Mouse (Mus musculus) hindbrain, embryonic 11.5 days (tissue): ENCODE results near the gene Gsap. TPM values are rescaled to one million over a fixed set of nuclear protein-coding genes. Genes with fewer than 3 reads are reported as not detected.
"Not testable (repeated sequence)": the region's sequence is repeated elsewhere in the genome, so short reads cannot be mapped to it uniquely, and the experiment has no call there.

Experiments used
- ATAC-seq: fragments of 200-750 bp; cut with Nextera tagmentation; 2 replicates; pipeline ENCODE4 v1.8.0; 2017; ENCODE audit warnings: mild to moderate bottlenecking, moderate TSS enrichment, moderate library complexity; ENCODE audit not compliant: low FRiP score
- DNase-seq: peaks from one replicate; pipeline ENCODE4 v3.0.0-alpha.2; 2015; ENCODE audit warnings: low spot score
- H3K27ac ChIP-seq: fragments of 300-500 bp; sonication (generic); 2 replicates; pipeline ENCODE4 v1.5.1; 2014; ENCODE audit warnings: mild to moderate bottlenecking, low read depth, low read length
- H3K27me3 ChIP-seq: fragments of 300-500 bp; sonication (generic); 2 replicates; pipeline ENCODE4 v1.6.1; 2014; ENCODE audit warnings: mild to moderate bottlenecking, low read length, moderate library complexity, mixed read lengths; ENCODE audit not compliant: control insufficient read depth, insufficient read depth
- H3K36me3 ChIP-seq: fragments of 300-500 bp; sonication (generic); 2 replicates; pipeline ENCODE4 v1.6.1; 2014; ENCODE audit warnings: mild to moderate bottlenecking, low read length, moderate library complexity, mixed read lengths; ENCODE audit not compliant: control insufficient read depth, insufficient read depth
- H3K4me1 ChIP-seq: fragments of 300-500 bp; sonication (generic); replicated peaks from 2 replicates; pipeline ENCODE4 v1.6.1; 2014; ENCODE audit warnings: low read length, mixed read lengths; ENCODE audit not compliant: control insufficient read depth, insufficient read depth
- H3K4me2 ChIP-seq: fragments of 300-500 bp; sonication (generic); replicated peaks from 2 replicates; pipeline ENCODE4 v1.6.1; 2014; ENCODE audit warnings: mild to moderate bottlenecking, low read depth, low read length
- H3K4me3 ChIP-seq: fragments of 300-500 bp; sonication (generic); 2 replicates; pipeline ENCODE4 v1.5.1; 2014; ENCODE audit warnings: low read depth, low read length
- H3K9ac ChIP-seq: fragments of 300-500 bp; sonication (generic); 2 replicates; pipeline ENCODE4 v1.6.1; 2014; ENCODE audit warnings: low read depth, low read length
- H3K9me3 ChIP-seq: fragments of 300-500 bp; sonication (generic); 2 replicates; pipeline ENCODE4 v1.6.1; 2016; ENCODE audit warnings: low read length; ENCODE audit not compliant: control insufficient read depth
- WGBS: fragments of 180-500 bp; shearing (Covaris S2); extraction: QIAGEN DNeasy Blood & Tissue Kit; methylation state at CpG from one replicate; pipeline ENCODE4 v1.1.7; 2014; 5-methylcytosine and 5-hydroxymethylcytosine counted together
- polyA plus RNA-seq: library from polyadenylated mRNA; unstranded; fragments of >200 nt; fragmentation: Nextera tagmentation; extraction: Ambion mirVana; gene quantifications from 2 replicates; pipeline ENCODE4 v1.2.1, GENCODE M21; 2014

Gene Gsap
- polyA plus RNA-seq, 1 experiment from 2014 or later: 2.3 TPM

DNA sequence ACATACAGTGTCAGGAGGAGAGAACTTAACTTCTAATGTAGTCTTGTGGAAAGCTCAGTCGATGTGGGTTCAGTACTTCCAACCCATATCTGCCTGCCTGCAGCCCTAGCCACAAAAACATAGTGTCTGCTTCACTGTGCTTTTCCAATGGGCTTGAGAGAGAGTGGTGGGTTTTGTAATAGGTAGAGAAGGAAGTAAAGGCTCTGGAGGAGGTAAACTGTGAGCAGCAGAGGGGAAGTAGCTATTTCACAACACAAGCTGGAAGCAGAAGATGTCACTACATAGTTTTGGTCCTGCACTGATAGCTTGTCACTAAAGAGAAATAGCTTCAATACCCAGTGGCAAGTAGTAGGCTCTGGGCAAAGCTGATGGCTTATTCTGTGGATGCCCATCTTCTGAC is 146.1 kb downstream of the Gsap start:
- Histone ChIP-seq H3K9me3 (no peaks in the 10 kb centered on the region), H3K9ac (no peak overlapping the region), H3K27me3 (no peaks in the 10 kb centered on the region), H3K27ac (no peak overlapping the region), H3K4me2 (no peak overlapping the region), H3K4me3 (no peak overlapping the region), H3K36me3 (no peaks in the 10 kb centered on the region), H3K4me1 (no peaks in the 10 kb centered on the region)
- ATAC-seq: no peak
- no peak for DNase-seq
- 96% methylated on average over 1 of the region's 1 CpGs for WGBS

- H3K36me3 ChIP-seq, H3K4me2 ChIP-seq, H3K27ac ChIP-seq, DNase-seq, ATAC-seq, H3K9me3 ChIP-seq, H3K9ac ChIP-seq, H3K27me3 ChIP-seq, H3K4me3 ChIP-seq, H3K4me1 ChIP-seq: not testable (repeated sequence)
Observed at GRCm38 (mm10) chr5:21342265-21342664, 156.2 kb downstream of the Gsap start.

DNA sequence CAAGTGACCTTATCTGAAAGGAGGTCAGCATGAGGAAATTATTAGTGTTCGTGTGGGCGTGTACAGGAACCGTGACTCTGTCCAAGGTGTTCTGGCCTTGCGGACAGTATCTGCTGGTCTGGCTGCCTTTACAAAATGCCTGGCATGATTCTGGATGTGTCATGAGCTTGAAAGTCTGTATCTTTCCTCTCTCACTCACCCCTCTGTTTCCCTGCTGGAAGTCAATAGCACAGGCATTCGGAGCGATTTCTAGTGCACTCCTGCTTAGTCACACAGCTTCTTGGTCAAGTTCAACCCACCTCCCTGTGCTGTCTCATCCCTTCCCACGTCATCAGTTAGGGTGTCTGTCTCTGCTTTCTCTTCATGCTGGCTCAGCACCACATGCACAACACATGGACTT is 162.3 kb downstream of the Gsap start:
- 87% methylated on average over 7 of the region's 7 CpGs for WGBS
- no peaks in the 10 kb centered on the region for H3K27me3 ChIP-seq
- ATAC-seq (no peak), DNase-seq (no peak)
- H3K9me3 ChIP-seq: no peaks in the 10 kb centered on the region
- no peak overlapping the region for H3K4me2 ChIP-seq
- no peaks in the 10 kb centered on the region for H3K4me1 ChIP-seq
- no peak overlapping the region for H3K4me3 ChIP-seq
- no peak overlapping the region for H3K9ac ChIP-seq
- no peaks in the 10 kb centered on the region for H3K36me3 ChIP-seq
- no peak overlapping the region for H3K27ac ChIP-seq

- ATAC-seq (no peak), DNase-seq (no peak)
- H3K9me3 ChIP-seq: no peaks in the 10 kb centered on the region
- no peak overlapping the region for H3K4me3 ChIP-seq
- no peak overlapping the region for H3K9ac ChIP-seq
- no peak overlapping the region for H3K27ac ChIP-seq
- H3K36me3 ChIP-seq: no peaks in the 10 kb centered on the region
- no peaks in the 10 kb centered on the region for H3K4me1 ChIP-seq
- H3K4me2 ChIP-seq: no peak overlapping the region
- no peaks in the 10 kb centered on the region for H3K27me3 ChIP-seq
Observed at GRCm38 (mm10) chr5:21351678-21352077, 165.6 kb downstream of the Gsap start.

- ATAC-seq (no peak), DNase-seq (no peak)
- H3K4me1 ChIP-seq: no peaks in the 10 kb centered on the region
- no peak overlapping the region for H3K4me3 ChIP-seq
- H3K27ac ChIP-seq: no peak overlapping the region
- WGBS: 79% methylated on average over 3 of the region's 3 CpGs
- H3K4me2 ChIP-seq: no peak overlapping the region
- H3K36me3 ChIP-seq: no peaks in the 10 kb centered on the region
- no peak overlapping the region for H3K9ac ChIP-seq
- H3K27me3 ChIP-seq: no peaks in the 10 kb centered on the region
- no peaks in the 10 kb centered on the region for H3K9me3 ChIP-seq
Observed at GRCm38 (mm10) chr5:21358648-21359047, 172.6 kb downstream of the Gsap start.

DNA sequence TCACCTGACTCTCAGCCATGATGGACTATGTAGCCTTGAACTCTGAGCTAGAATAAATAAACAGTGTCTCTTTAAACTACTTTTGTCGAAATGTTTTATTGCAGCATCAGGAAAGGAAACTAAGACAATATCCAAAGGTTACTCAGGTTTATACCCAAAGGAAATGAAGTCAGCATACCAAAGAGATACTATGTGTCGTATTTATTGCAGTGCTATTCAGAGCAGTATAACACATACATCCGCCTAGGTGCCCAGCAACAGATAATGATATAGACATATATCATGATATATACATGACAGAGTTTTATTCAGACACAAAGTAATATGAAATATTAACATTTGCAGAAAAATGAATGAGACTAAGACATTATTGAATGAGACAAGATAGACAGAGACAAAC is 177.3 kb downstream of the Gsap start:
- 87% methylated on average over 3 of the region's 3 CpGs for whole genome bisulfite sequencing
- DNase-seq: no peak

More for the DNA sequence above, 177.3 kb downstream of the Gsap start:
- Histone ChIP-seq H3K9me3 (no peaks in the 10 kb centered on the region), H3K4me1 (no peaks in the 10 kb centered on the region), H3K27ac (no peak overlapping the region), H3K4me3 (no peak overlapping the region), H3K9ac (no peak overlapping the region), H3K4me2 (no peak overlapping the region), H3K27me3 (no peaks in the 10 kb centered on the region), H3K36me3 (no peaks in the 10 kb centered on the region)
- ATAC-seq: no peak

Other genes starting within 250 kb of the Gsap start
- 5.8 and 7.3 TPM in 2 replicates for gene Rsbn1l, start 229.9 kb upstream of the Gsap start, polyA plus RNA-seq
- gene Ptpn12, start 130.3 kb upstream of the Gsap start, polyA plus RNA-seq: 32.3 and 40.1 TPM in 2 replicates
- gene Fgl2, start 186.4 kb downstream of the Gsap start, polyA plus RNA-seq: 3.5 and 4.0 TPM in 2 replicates
- gene Ccdc146, start 238.4 kb downstream of the Gsap start, polyA plus RNA-seq: 0.88 and 1.5 TPM in 2 replicates
- 4.7 and 5.7 TPM in 2 replicates for gene Fam185a, start 238.7 kb downstream of the Gsap start, polyA plus RNA-seq